Comparison of ENCODE assay signal across 8 mouse cellular contexts in the genomic region with DNA sequence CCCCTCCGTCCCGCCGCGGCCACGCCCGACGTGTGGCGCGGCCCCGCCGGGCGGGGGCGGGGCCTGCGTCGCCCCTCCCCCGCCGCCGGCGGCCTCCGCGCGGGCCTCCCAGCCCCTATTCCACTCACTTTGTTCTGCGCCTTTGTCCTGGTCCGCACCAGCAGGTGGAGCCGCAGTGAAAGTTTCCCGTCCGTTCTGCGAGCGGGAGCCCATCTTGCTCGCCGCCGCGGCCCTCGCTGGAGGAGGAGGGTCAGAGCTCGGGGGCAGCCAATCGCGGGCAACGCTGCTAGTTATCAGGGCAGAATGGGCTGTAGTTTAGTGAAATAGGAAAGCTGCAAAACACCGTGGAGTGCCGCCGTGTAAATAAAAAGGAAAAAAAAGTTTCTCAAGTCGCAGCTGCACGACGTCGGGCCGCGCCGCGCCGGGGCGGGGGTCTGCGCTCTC. TPM values are rescaled to one million over a fixed set of nuclear protein-coding genes. Genes with fewer than 3 reads are reported as not detected.
DNase-seq lines count a peak whose midpoint lies in the region; ATAC-seq and TF ChIP-seq lines count a peak whose summit lies in the region.

A gene (plus strand): TSS at position 81 of the 444 bp plus-strand sequence.

- TF ChIP-seq CTCF in bone marrow, adult 2 months (IDR thresholded peaks at IDR 0.05; ENCODE audit: control insufficient read depth, insufficient read depth, low read length), result peak; percentile 75
- peak; percentile 81 for TF ChIP-seq CTCF in midbrain, postnatal 0 days (IDR thresholded peaks at IDR 0.05)

- H3K27me3 ChIP-seq in embryonic facial prominence, embryonic 15.5 days, result no peaks in the 10 kb centered on the region
- no peaks in the 10 kb centered on the region for H3K27me3 ChIP-seq in limb, embryonic 14.5 days (ENCODE audit: control insufficient read depth, insufficient read depth, low read length)
- H3K27me3 ChIP-seq in midbrain, postnatal 0 days (ENCODE audit: insufficient read depth, low read length), result no peaks in the 10 kb centered on the region

- H3K36me3 ChIP-seq in embryonic facial prominence, embryonic 15.5 days, result no peaks in the 10 kb centered on the region
- peaks cover 6% of the 10 kb centered on the region; the same call in 1 of the 2 replicates for H3K36me3 ChIP-seq in limb, embryonic 14.5 days (ENCODE audit: control insufficient read depth, insufficient read depth, low read length)
- no peaks in the 10 kb centered on the region for H3K36me3 ChIP-seq in midbrain, postnatal 0 days (ENCODE audit: insufficient read depth, low read length)

- ATAC-seq in embryonic facial prominence, embryonic 15.5 days (ENCODE audit: insufficient number of reproducible peaks, low FRiP score, low TSS enrichment, low read depth), result peak; percentile 97
- peak; percentile 96 for ATAC-seq in limb, embryonic 14.5 days (ENCODE audit: low FRiP score, low read depth)
- ATAC-seq in midbrain, postnatal 0 days (ENCODE audit: low FRiP score), result peak; percentile 97

- no peaks in the 10 kb centered on the region for H3K9me3 ChIP-seq in embryonic facial prominence, embryonic 15.5 days (replicated peaks)
- H3K9me3 ChIP-seq in limb, embryonic 14.5 days (ENCODE audit: control insufficient read depth, low read length), result no peaks in the 10 kb centered on the region
- H3K9me3 ChIP-seq in midbrain, postnatal 0 days (ENCODE audit: low read length), result no peaks in the 10 kb centered on the region

- peak; percentile 96 for DNase-seq in 416B (ENCODE audit: low read depth)
- DNase-seq in heart, adult 8-10 months (ENCODE audit: low spot score), result peak; percentile 97
- peak; percentile 98 for DNase-seq in kidney, adult 9 months
- peak; percentile 95 for DNase-seq in limb, embryonic 14.5 days (ENCODE audit: low spot score)
- peak; percentile 97 for DNase-seq in midbrain, postnatal 0 days (ENCODE audit: low spot score)
- DNase-seq in spleen, postnatal 14 days (ENCODE audit: low spot score in 2 of 2), result peak; percentile 92

- no peaks in the 10 kb centered on the region for H3K4me1 ChIP-seq in bone marrow, adult 2 months (ENCODE audit: control insufficient read depth, insufficient read depth, low read length)
- H3K4me1 ChIP-seq in embryonic facial prominence, embryonic 15.5 days, result peaks cover 13% of the 10 kb centered on the region
- H3K4me1 ChIP-seq in limb, embryonic 14.5 days (ENCODE audit: control insufficient read depth, insufficient read depth, low read length), result peaks cover 16% of the 10 kb centered on the region; the same call in 1 of the 2 replicates
- H3K4me1 ChIP-seq in midbrain, postnatal 0 days (ENCODE audit: insufficient read depth, low read length), result peaks cover 3% of the 10 kb centered on the region; the same call in 1 of the 2 replicates

- peak; percentile 76 for TF ChIP-seq POLR2A in bone marrow, adult 2 months (IDR thresholded peaks at IDR 0.05; ENCODE audit: borderline replicate concordance, control insufficient read depth, low read depth, low read length)
- TF ChIP-seq POLR2A in limb, embryonic 14.5 days (IDR thresholded peaks at IDR 0.05; ENCODE audit: borderline replicate concordance, extremely low read depth, insufficient read depth, insufficient read length), result peak; percentile 69; the same call in 1 of the 2 replicates

- peak within 1 kb of the TSS; percentile 90 for H3K9ac ChIP-seq in embryonic facial prominence, embryonic 15.5 days
- H3K9ac ChIP-seq in limb, embryonic 14.5 days (ENCODE audit: low read depth, low read length, severe bottlenecking), result peak within 1 kb of the TSS; percentile 96
- H3K9ac ChIP-seq in midbrain, postnatal 0 days (replicated peaks; ENCODE audit: low read length, poor library complexity, severe bottlenecking), result peak within 1 kb of the TSS; percentile 75

- H3K27ac ChIP-seq in bone marrow, adult 2 months (ENCODE audit: control insufficient read depth, insufficient read depth, low read depth, low read length, poor library complexity), result peak within 1 kb of the TSS; percentile 98
- H3K27ac ChIP-seq in embryonic facial prominence, embryonic 15.5 days (replicated peaks), result peak within 1 kb of the TSS; percentile 99
- H3K27ac ChIP-seq in limb, embryonic 14.5 days (replicated peaks; ENCODE audit: low read depth, low read length), result peak within 1 kb of the TSS; percentile 99
- H3K27ac ChIP-seq in midbrain, postnatal 0 days (ENCODE audit: low read depth, low read length), result peak within 1 kb of the TSS; percentile 98

- peak within 1 kb of the TSS; percentile 98 for H3K4me3 ChIP-seq in bone marrow, adult 2 months (replicated peaks; ENCODE audit: control insufficient read depth, low read depth, low read length)
- H3K4me3 ChIP-seq in embryonic facial prominence, embryonic 15.5 days (replicated peaks), result peak within 1 kb of the TSS; percentile 88
- H3K4me3 ChIP-seq in limb, embryonic 14.5 days (replicated peaks; ENCODE audit: low read length), result peak within 1 kb of the TSS; percentile 88
- peak within 1 kb of the TSS; percentile 86 for H3K4me3 ChIP-seq in midbrain, postnatal 0 days (ENCODE audit: low read depth, low read length)

- H3K4me2 ChIP-seq in embryonic facial prominence, embryonic 15.5 days (replicated peaks), result peak within 1 kb of the TSS; percentile 69
- H3K4me2 ChIP-seq in limb, embryonic 14.5 days (replicated peaks; ENCODE audit: low read depth, low read length, severe bottlenecking), result peak within 1 kb of the TSS; percentile 60
- peak within 1 kb of the TSS; percentile 73 for H3K4me2 ChIP-seq in midbrain, postnatal 0 days (ENCODE audit: low read depth, low read length, poor library complexity, severe bottlenecking)

- WGBS in bone marrow, adult 2 months, result under 1% methylated on average over 50 of the region's 52 CpGs
- under 1% methylated on average over 52 of the region's 52 CpGs for WGBS in embryonic facial prominence, embryonic 15.5 days
- WGBS in limb, embryonic 14.5 days, result 2% methylated on average over 42 of the region's 52 CpGs
- under 1% methylated on average over 35 of the region's 52 CpGs for WGBS in midbrain, postnatal 0 days

RNA-seq across cellular contexts. Expression of the gene that starts here (rescaled TPM):
- polyA plus RNA-seq in bone marrow, adult 2 months (2011; ENCODE audit: insufficient read depth, insufficient read length, low replicate concordance, missing spikeins), result 40.9 and 42.6 TPM in 2 replicates
- 83.2 and 84.7 TPM in 2 replicates for polyA plus RNA-seq in embryonic facial prominence, embryonic 15.5 days (2015; fragmentation: Nextera tagmentation; extraction: Ambion mirVana)
- total RNA-seq in heart, adult 8-10 months (2022), result 10 to 100 TPM; 26.4 to 30.3 (median 29.1) TPM
- polyA plus RNA-seq in limb, embryonic 14.5 days (2012; rRNA removed), result 45.9 and 61.2 TPM in 2 replicates
- polyA plus RNA-seq in limb, embryonic 14.5 days (2014; fragmentation: Nextera tagmentation; extraction: Ambion mirVana), result 109 and 113 TPM in 2 replicates
- 27.3 and 39.7 TPM in 2 replicates for total RNA-seq in midbrain, postnatal 0 days (2014; rRNA removed)
- polyA plus RNA-seq in midbrain, postnatal 0 days (2015; fragmentation: Nextera tagmentation; extraction: Ambion mirVana), result 50.8 and 51.8 TPM in 2 replicates

Comparison
In these comparisons a context has a peak if more than half of its experiments do, and no peak if none do; other contexts are left out.
1. Peak in every context shown above with its lines: DNase-seq, ATAC-seq, H3K4me3 ChIP-seq and H3K27ac ChIP-seq.